Mouse (Mus musculus): ENCODE data around the gene Tdpoz2. TPM values are rescaled to one million over a fixed set of nuclear protein-coding genes. Genes with fewer than 3 reads are reported as not detected.

The Tdpoz2 gene
- polyA plus RNA-seq, 1 experiment from 2014 or later, result not detected

Other genes with a start within 250 kb of the Tdpoz2 start
- gene Tchh, start 210.4 kb downstream of the Tdpoz2 start, polyA plus RNA-seq (2014; fragmentation: Nextera tagmentation; extraction: Ambion mirVana), result 1.3 and 1.4 TPM in 2 replicates
- 0.13 TPM in 1 of 2 replicates, not detected in the other for gene Tchhl1, start 183.9 kb downstream of the Tdpoz2 start, polyA plus RNA-seq (2014; fragmentation: Nextera tagmentation; extraction: Ambion mirVana)
- gene S100a11, start 132.2 kb downstream of the Tdpoz2 start, polyA plus RNA-seq (2014; fragmentation: Nextera tagmentation; extraction: Ambion mirVana), result 104 and 220 TPM in 2 replicates
- 176 and 300 TPM in 2 replicates for gene S100a10, start 97.6 kb downstream of the Tdpoz2 start, polyA plus RNA-seq (2014; fragmentation: Nextera tagmentation; extraction: Ambion mirVana)
- not detected in 2 replicates for gene Tdpoz1, start 23.6 kb upstream of the Tdpoz2 start, polyA plus RNA-seq (2014; fragmentation: Nextera tagmentation; extraction: Ambion mirVana)
- not detected in 2 replicates for gene Gm37596, start 40.4 kb upstream of the Tdpoz2 start, polyA plus RNA-seq (2014; fragmentation: Nextera tagmentation; extraction: Ambion mirVana)
- not detected in 2 replicates for gene Gm5773, start 120.3 kb upstream of the Tdpoz2 start, polyA plus RNA-seq (2014; fragmentation: Nextera tagmentation; extraction: Ambion mirVana)
- not detected in 2 replicates for gene Tdpoz4, start 143.7 kb upstream of the Tdpoz2 start, polyA plus RNA-seq (2014; fragmentation: Nextera tagmentation; extraction: Ambion mirVana)
- gene Tdpoz3, start 173.3 kb upstream of the Tdpoz2 start, polyA plus RNA-seq (2014; fragmentation: Nextera tagmentation; extraction: Ambion mirVana), result not detected in 2 replicates